Mouse (Mus musculus) brain, embryonic 14.5 days (tissue): ENCODE measurements at regions not wholly inside any gene's neighbourhood (a gene's known extent, or its start where the extent isn't known, plus 50 kb on each side); places are given as distances from the start of the nearest gene placed in this dataset.

ENCODE experiments used
- DNase-seq: peaks from one replicate; pipeline ENCODE4 v3.0.0-alpha.2; 2011; ENCODE audit warnings: low read depth
- CTCF ChIP-seq: fragments of 200-500 bp; IDR thresholded peaks from 2 replicates; pipeline ENCODE4 v1.5.1; 2012; ENCODE audit warnings: inconsistent platforms, mild to moderate bottlenecking, moderate library complexity, borderline replicate concordance; ENCODE audit not compliant: insufficient read depth, insufficient read length; ENCODE audit errors: extremely low read depth
- POLR2A ChIP-seq: fragments of 200-500 bp; IDR thresholded peaks from 2 replicates; pipeline ENCODE4 v1.6.1; 2012; ENCODE audit warnings: mild to moderate bottlenecking, inconsistent platforms, borderline replicate concordance; ENCODE audit not compliant: poor library complexity, insufficient read depth, insufficient read length, severe bottlenecking; ENCODE audit errors: extremely low read depth

DNA sequence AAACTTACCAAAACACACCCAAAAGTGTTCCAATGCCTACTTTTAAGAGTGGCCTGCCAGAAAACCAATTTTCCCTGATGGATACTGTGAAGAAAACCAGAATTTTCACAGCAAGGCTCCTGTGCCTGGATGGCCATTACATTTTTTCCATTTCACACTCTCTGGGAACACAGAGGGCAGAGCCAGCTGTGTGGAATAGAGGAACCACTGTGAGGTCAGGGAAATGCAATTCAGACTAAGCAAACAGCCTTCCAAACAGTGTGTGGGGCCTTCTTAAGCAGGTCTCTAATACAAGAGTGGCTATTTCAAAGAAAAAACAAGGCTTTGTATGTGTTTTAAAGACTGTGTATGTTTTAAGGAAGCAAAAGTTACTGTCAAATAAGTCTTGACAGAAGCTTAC lies 242.3 kb upstream of the Grin3a start:
- no peak for TF ChIP-seq CTCF
- TF ChIP-seq POLR2A: no peak
- peak; percentile 6 for DNase-seq

DNA sequence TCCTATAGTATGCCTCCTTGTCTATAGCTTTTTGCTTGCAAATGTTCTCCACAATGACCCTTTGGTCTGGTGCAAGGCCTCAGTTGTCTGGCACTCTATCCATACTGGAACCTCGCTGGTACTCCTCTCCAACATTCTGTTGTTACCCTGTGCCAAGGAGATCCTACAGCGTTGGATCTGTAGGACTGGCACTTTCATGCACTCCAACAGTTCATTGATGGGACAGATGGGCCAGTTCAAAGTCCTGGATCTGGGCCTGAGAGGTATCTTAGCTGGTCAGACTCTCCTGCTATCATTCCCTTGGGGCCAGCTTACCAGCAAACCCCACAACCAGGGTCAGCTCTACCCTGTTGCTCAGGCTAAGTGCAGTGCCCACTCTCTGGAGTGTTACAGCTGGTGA lies 241.1 kb upstream of the Grin3a start:
- TF ChIP-seq CTCF (no peak), POLR2A (no peak)
- no peak for DNase-seq

DNA sequence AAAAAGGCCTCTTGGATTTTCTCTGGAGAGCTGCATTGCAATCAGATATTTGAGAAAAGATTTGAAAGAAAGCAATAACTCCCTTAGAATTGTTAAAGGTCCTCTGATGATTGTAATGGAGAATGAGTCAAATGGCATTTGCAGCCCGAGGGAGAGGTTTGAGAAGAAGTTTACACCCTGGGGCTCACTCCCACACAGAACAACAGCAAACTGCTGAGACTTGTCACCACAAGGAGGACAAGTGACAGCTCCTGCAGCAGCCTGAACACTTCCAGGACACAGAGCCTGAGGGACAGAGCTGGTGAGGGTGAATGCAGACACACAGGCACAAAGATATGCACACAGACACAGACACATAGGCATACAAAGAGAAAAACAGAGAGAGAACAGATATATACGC lies 210.0 kb upstream of the Grin3a start:
- DNase-seq: peak; percentile 9
- TF ChIP-seq POLR2A (no peak), CTCF (no peak)

- DNase-seq: no peak
- TF ChIP-seq POLR2A (no peak), CTCF (no peak)
These were observed 195.9 kb upstream of the Grin3a start for GRCm38 (mm10) chr4:50041476-50041875.

DNA sequence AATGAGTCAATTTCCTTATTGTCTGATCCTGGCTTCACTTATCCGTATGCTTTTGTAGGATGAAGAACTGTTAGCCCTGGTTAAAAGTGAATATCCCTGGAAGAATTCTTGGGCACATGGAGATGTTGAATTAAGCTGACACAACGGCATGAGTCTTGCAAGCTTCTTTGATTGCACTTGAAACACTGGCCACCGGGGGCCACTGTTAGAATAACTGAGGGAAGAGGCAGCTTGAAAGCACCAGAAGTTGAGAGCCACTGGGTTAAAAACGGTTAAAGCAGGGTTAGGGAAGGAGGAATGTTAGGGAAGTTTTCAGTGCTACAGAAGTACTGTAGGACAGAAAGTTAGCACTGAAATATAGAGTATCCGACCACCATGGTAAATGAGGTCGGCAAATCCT lies 190.5 kb upstream of the Grin3a start:
- TF ChIP-seq POLR2A: no peak
- peak; percentile 33; the same call in 1 of the 2 replicates for TF ChIP-seq CTCF
- peak; percentile 49 for DNase-seq

DNA sequence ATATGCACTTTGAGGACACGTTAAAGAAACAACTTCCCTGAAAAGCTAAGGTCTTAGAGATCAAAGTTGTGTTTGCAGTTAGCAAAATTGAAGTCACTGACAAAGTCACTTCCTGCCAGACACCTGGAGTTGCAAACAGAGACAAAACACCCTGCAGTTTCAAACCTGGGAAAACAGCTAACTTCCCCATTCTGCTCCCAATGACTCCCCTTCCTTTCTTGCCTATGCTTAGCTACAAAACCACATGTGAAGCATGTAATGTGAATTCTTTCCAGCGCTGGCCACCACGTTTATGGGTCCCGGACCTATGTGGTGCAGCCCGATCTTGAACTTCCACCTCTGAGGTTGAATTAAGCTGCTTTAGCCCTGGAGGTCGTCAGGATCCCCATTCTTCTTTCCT lies 179.8 kb upstream of the Grin3a start:
- DNase-seq: no peak
- TF ChIP-seq CTCF: no peak
- TF ChIP-seq POLR2A: no peak
